Mouse (Mus musculus): Measurements from ENCODE around the gene Atad3a. TPM values are rescaled to one million over a fixed set of nuclear protein-coding genes. Genes with fewer than 3 reads are reported as not detected.
"Not testable (repeated sequence)": the region's sequence is repeated elsewhere in the genome, so short reads cannot be mapped to it uniquely, and the experiment has no call there.

Gene Atad3a
- polyA plus RNA-seq, 1 experiment from 2014 or later: 62.0 TPM

GRCm38 (mm10) chr4:155746036-155746548, 14.8 kb downstream of the Atad3a start:
- no peak overlapping the region for H3K4me2 ChIP-seq (ENCODE audit: low read length)
- peaks cover 95% of the 10 kb centered on the region for H3K36me3 ChIP-seq (ENCODE audit: control insufficient read depth, insufficient read depth, low read length)
- no peak overlapping the region for H3K9ac ChIP-seq (ENCODE audit: low read length)
- H3K4me1 ChIP-seq (ENCODE audit: control insufficient read depth, insufficient read depth, low read length): no peaks in the 10 kb centered on the region
- no peak overlapping the region for H3K27ac ChIP-seq (ENCODE audit: low read depth, low read length)
- H3K4me3 ChIP-seq (ENCODE audit: low read depth, low read length): no peak overlapping the region
- 89% methylated on average over 8 of the region's 8 CpGs for WGBS
- ATAC-seq: no peak
- no peaks in the 10 kb centered on the region for H3K9me3 ChIP-seq (replicated peaks; ENCODE audit: control insufficient read depth, low read length)
- no peaks in the 10 kb centered on the region for H3K27me3 ChIP-seq (replicated peaks; ENCODE audit: control insufficient read depth, insufficient read depth, low read length)
- DNase-seq (ENCODE audit: low spot score): no peak

GRCm38 (mm10) chr4:155745136-155745535, 15.8 kb downstream of the Atad3a start:
- Histone ChIP-seq H3K4me1 (ENCODE audit: control insufficient read depth, insufficient read depth, low read length) (no peaks in the 10 kb centered on the region), H3K4me3 (ENCODE audit: low read depth, low read length) (no peak overlapping the region), H3K27ac (ENCODE audit: low read depth, low read length) (no peak overlapping the region), H3K4me2 (ENCODE audit: low read length) (no peak overlapping the region), H3K36me3 (ENCODE audit: control insufficient read depth, insufficient read depth, low read length) (peaks cover 95% of the 10 kb centered on the region), H3K9me3 (replicated peaks; ENCODE audit: control insufficient read depth, low read length) (no peaks in the 10 kb centered on the region), H3K9ac (ENCODE audit: low read length) (no peak overlapping the region), H3K27me3 (replicated peaks; ENCODE audit: control insufficient read depth, insufficient read depth, low read length) (no peaks in the 10 kb centered on the region)
- no peak for ATAC-seq
- DNase-seq (ENCODE audit: low spot score): no peak
- WGBS: 93% methylated on average over 5 of the region's 5 CpGs

GRCm38 (mm10) chr4:155744474-155744873, 16.4 kb downstream of the Atad3a start:
- H3K4me2 ChIP-seq (ENCODE audit: low read length): no peak overlapping the region
- H3K9ac ChIP-seq (ENCODE audit: low read length): no peak overlapping the region
- no peaks in the 10 kb centered on the region for H3K4me1 ChIP-seq (ENCODE audit: control insufficient read depth, insufficient read depth, low read length)
- no peak overlapping the region for H3K4me3 ChIP-seq (ENCODE audit: low read depth, low read length)
- no peak overlapping the region for H3K27ac ChIP-seq (ENCODE audit: low read depth, low read length)
- DNase-seq (ENCODE audit: low spot score): no peak
- peaks cover 95% of the 10 kb centered on the region for H3K36me3 ChIP-seq (ENCODE audit: control insufficient read depth, insufficient read depth, low read length)
- WGBS: 90% methylated on average over 8 of the region's 8 CpGs
- no peak for ATAC-seq
- no peaks in the 10 kb centered on the region for H3K9me3 ChIP-seq (replicated peaks; ENCODE audit: control insufficient read depth, low read length)
- H3K27me3 ChIP-seq (replicated peaks; ENCODE audit: control insufficient read depth, insufficient read depth, low read length): no peaks in the 10 kb centered on the region

- WGBS: 95% methylated on average over 5 of the region's 5 CpGs
- no peaks in the 10 kb centered on the region for H3K4me1 ChIP-seq (ENCODE audit: control insufficient read depth, insufficient read depth, low read length)
- H3K27ac ChIP-seq (ENCODE audit: low read depth, low read length): no peak overlapping the region
- H3K9ac ChIP-seq (ENCODE audit: low read length): no peak overlapping the region
- no peaks in the 10 kb centered on the region for H3K27me3 ChIP-seq (replicated peaks; ENCODE audit: control insufficient read depth, insufficient read depth, low read length)
- no peak overlapping the region for H3K4me3 ChIP-seq (ENCODE audit: low read depth, low read length)
- DNase-seq (ENCODE audit: low spot score): no peak
- no peaks in the 10 kb centered on the region for H3K9me3 ChIP-seq (replicated peaks; ENCODE audit: control insufficient read depth, low read length)
- no peak for ATAC-seq
- H3K36me3 ChIP-seq (ENCODE audit: control insufficient read depth, insufficient read depth, low read length): peaks cover 86% of the 10 kb centered on the region
- H3K4me2 ChIP-seq (ENCODE audit: low read length): no peak overlapping the region
Measured at GRCm38 (mm10) chr4:155742684-155743083, 18.2 kb downstream of the Atad3a start.

GRCm38 (mm10) chr4:155740681-155741080, 20.2 kb downstream of the Atad3a start:
- H3K36me3 ChIP-seq (ENCODE audit: control insufficient read depth, insufficient read depth, low read length): peaks cover 73% of the 10 kb centered on the region
- 95% methylated on average over 10 of the region's 10 CpGs for WGBS
- not testable (repeated sequence) for H3K27me3 ChIP-seq (replicated peaks; ENCODE audit: control insufficient read depth, insufficient read depth, low read length); H3K4me2 ChIP-seq (ENCODE audit: low read length); H3K9me3 ChIP-seq (replicated peaks; ENCODE audit: control insufficient read depth, low read length); ATAC-seq; H3K9ac ChIP-seq (ENCODE audit: low read length); H3K27ac ChIP-seq (ENCODE audit: low read depth, low read length); H3K4me1 ChIP-seq (ENCODE audit: control insufficient read depth, insufficient read depth, low read length); H3K4me3 ChIP-seq (ENCODE audit: low read depth, low read length); DNase-seq (ENCODE audit: low spot score)

GRCm38 (mm10) chr4:155739741-155740636, 20.9 kb downstream of the Atad3a start:
- DNase-seq (ENCODE audit: low spot score) (peak; percentile 29), ATAC-seq (peak; percentile 45; the same call in 1 of the 2 replicates)
- no peak overlapping the region for H3K4me2 ChIP-seq (ENCODE audit: low read length)
- peaks cover 6% of the 10 kb centered on the region for H3K4me1 ChIP-seq (ENCODE audit: control insufficient read depth, insufficient read depth, low read length)
- no peak overlapping the region for H3K4me3 ChIP-seq (ENCODE audit: low read depth, low read length)
- no peaks in the 10 kb centered on the region for H3K27me3 ChIP-seq (replicated peaks; ENCODE audit: control insufficient read depth, insufficient read depth, low read length)
- 75% methylated on average over 37 of the region's 37 CpGs for WGBS
- peak overlapping the region; percentile 39; the same call in 1 of the 2 replicates for H3K27ac ChIP-seq (ENCODE audit: low read depth, low read length)
- no peak overlapping the region for H3K9ac ChIP-seq (ENCODE audit: low read length)
- H3K9me3 ChIP-seq (replicated peaks; ENCODE audit: control insufficient read depth, low read length): no peaks in the 10 kb centered on the region
- H3K36me3 ChIP-seq (ENCODE audit: control insufficient read depth, insufficient read depth, low read length): peaks cover 66% of the 10 kb centered on the region

GRCm38 (mm10) chr4:155739152-155739551, 21.7 kb downstream of the Atad3a start:
- Histone ChIP-seq H3K27me3 (replicated peaks; ENCODE audit: control insufficient read depth, insufficient read depth, low read length) (no peaks in the 10 kb centered on the region), H3K27ac (ENCODE audit: low read depth, low read length) (no peak overlapping the region), H3K4me1 (ENCODE audit: control insufficient read depth, insufficient read depth, low read length) (peaks cover 7% of the 10 kb centered on the region), H3K9me3 (replicated peaks; ENCODE audit: control insufficient read depth, low read length) (no peaks in the 10 kb centered on the region), H3K4me2 (ENCODE audit: low read length) (no peak overlapping the region), H3K4me3 (ENCODE audit: low read depth, low read length) (no peak overlapping the region), H3K9ac (ENCODE audit: low read length) (no peak overlapping the region), H3K36me3 (ENCODE audit: control insufficient read depth, insufficient read depth, low read length) (peaks cover 58% of the 10 kb centered on the region)
- ATAC-seq: no peak
- no peak for DNase-seq (ENCODE audit: low spot score)
- 83% methylated on average over 6 of the region's 6 CpGs for WGBS

- H3K4me2 ChIP-seq (ENCODE audit: low read length): no peak overlapping the region
- H3K9ac ChIP-seq (ENCODE audit: low read length): no peak overlapping the region
- 74% methylated on average over 8 of the region's 8 CpGs for WGBS
- ATAC-seq: no peak
- H3K9me3 ChIP-seq (replicated peaks; ENCODE audit: control insufficient read depth, low read length): no peaks in the 10 kb centered on the region
- H3K4me3 ChIP-seq (ENCODE audit: low read depth, low read length): no peak overlapping the region
- H3K36me3 ChIP-seq (ENCODE audit: control insufficient read depth, insufficient read depth, low read length): peaks cover 51% of the 10 kb centered on the region
- H3K27me3 ChIP-seq (replicated peaks; ENCODE audit: control insufficient read depth, insufficient read depth, low read length): no peaks in the 10 kb centered on the region
- no peak overlapping the region for H3K27ac ChIP-seq (ENCODE audit: low read depth, low read length)
- no peak for DNase-seq (ENCODE audit: low spot score)
- H3K4me1 ChIP-seq (ENCODE audit: control insufficient read depth, insufficient read depth, low read length): peaks cover 12% of the 10 kb centered on the region
Measured at GRCm38 (mm10) chr4:155738262-155738661, 22.6 kb downstream of the Atad3a start.

- H3K27me3 ChIP-seq (replicated peaks; ENCODE audit: control insufficient read depth, insufficient read depth, low read length): no peaks in the 10 kb centered on the region
- 88% methylated on average over 5 of the region's 5 CpGs for WGBS
- H3K9me3 ChIP-seq (replicated peaks; ENCODE audit: control insufficient read depth, low read length): no peaks in the 10 kb centered on the region
- no peak for ATAC-seq
- H3K27ac ChIP-seq (ENCODE audit: low read depth, low read length): no peak overlapping the region
- peaks cover 42% of the 10 kb centered on the region for H3K36me3 ChIP-seq (ENCODE audit: control insufficient read depth, insufficient read depth, low read length)
- 0 out of 2 replicates have a peak overlapping the region, but pooled peaks have one; percentile 81 for H3K4me3 ChIP-seq (ENCODE audit: low read depth, low read length)
- peak overlapping the region; percentile 79 for H3K4me2 ChIP-seq (ENCODE audit: low read length)
- no peak overlapping the region for H3K9ac ChIP-seq (ENCODE audit: low read length)
- DNase-seq (ENCODE audit: low spot score): no peak
- peaks cover 12% of the 10 kb centered on the region for H3K4me1 ChIP-seq (ENCODE audit: control insufficient read depth, insufficient read depth, low read length)
Measured at GRCm38 (mm10) chr4:155736421-155736820, 24.5 kb downstream of the Atad3a start.
